Mouse (Mus musculus) gastrocnemius, postnatal 4 days (tissue): ENCODE measurements around the gene Sec22b. TPM values are rescaled to one million over a fixed set of nuclear protein-coding genes. Genes with fewer than 3 reads are reported as not detected.

Experiments used
- DNase-seq, 2 experiments: peaks; one replicate each; pipeline ENCODE4 v3.0.0; 2021 to 2022; ENCODE audit warnings: low spot score in 2 of 2, mixed read lengths in 2 of 2
- long read RNA-seq, 2 experiments: library from polyadenylated mRNA; stranded (forward); transcript quantifications; one replicate each; pipeline ENCODE4 v2.0.0; 2021
- total RNA-seq, 2 experiments: library from RNA; stranded (reverse); gene quantifications; 2 replicates each; pipeline ENCODE4 v1.2.3; 2021

The Sec22b gene
- total RNA-seq, result 10 to 100 TPM; 54.6 to 65.0 TPM
- long read RNA-seq, experiment 1, transcript Sec22b-201 (5 exons, 2,810 nt), result major isoform, 55 of 61 reads
- long read RNA-seq, experiment 1, partial matches to known transcripts, result 0 of 61 reads
- long read RNA-seq, experiment 1, other reads (novel, unspliced or antisense), result 5 of 61 reads
- long read RNA-seq, experiment 2, transcript Sec22b-201 (5 exons, 2,810 nt), result major isoform, 62 of 68 reads
- long read RNA-seq, experiment 2, partial matches to known transcripts, result 2 of 68 reads
- long read RNA-seq, experiment 2, other reads (novel, unspliced or antisense), result 1 of 68 reads

- peak; percentile 63 to 85 for DNase-seq
Observed at GRCm38 (mm10) chr3:97900516-97901490, at the start of gene Sec22b. Sec22b (plus strand) TSS chr3:97901190.

GRCm38 (mm10) chr3:97851803-97852202 lies 49.2 kb upstream of the Sec22b start:
- no peak for DNase-seq

- no peak for DNase-seq
Observed at GRCm38 (mm10) chr3:97854575-97855384, 46.2 kb upstream of the Sec22b start.

- no peak for DNase-seq
Observed at GRCm38 (mm10) chr3:97859400-97859799, 41.6 kb upstream of the Sec22b start.

- no peak for DNase-seq
Observed at GRCm38 (mm10) chr3:97860820-97861451, 40.1 kb upstream of the Sec22b start.

GRCm38 (mm10) chr3:97866696-97867095 lies 34.3 kb upstream of the Sec22b start:
- DNase-seq, result no peak

GRCm38 (mm10) chr3:97867221-97868023 lies 33.6 kb upstream of the Sec22b start:
- DNase-seq, result no peak

- peak; percentile 40 to 64 for DNase-seq
Observed at GRCm38 (mm10) chr3:97868024-97868689, 32.8 kb upstream of the Sec22b start.

- DNase-seq, result no peak
Observed at GRCm38 (mm10) chr3:97868733-97869132, 32.3 kb upstream of the Sec22b start.

- DNase-seq, result no peak
Observed at GRCm38 (mm10) chr3:97869730-97870129, 31.3 kb upstream of the Sec22b start.

GRCm38 (mm10) chr3:97874777-97875176 lies 26.2 kb upstream of the Sec22b start:
- no peak for DNase-seq

- DNase-seq, result no peak
Observed at GRCm38 (mm10) chr3:97876259-97876658, 24.7 kb upstream of the Sec22b start.

- DNase-seq, result peak; percentile 74 to 81
Observed at GRCm38 (mm10) chr3:97879222-97879621, 21.8 kb upstream of the Sec22b start.

- no peak for DNase-seq
Observed at GRCm38 (mm10) chr3:97881576-97881975, 19.4 kb upstream of the Sec22b start.

GRCm38 (mm10) chr3:97887785-97888167 lies 13.2 kb upstream of the Sec22b start:
- DNase-seq, result no peak

- DNase-seq, result peak in 1 of 2 experiments; percentile 31
Observed at GRCm38 (mm10) chr3:97888168-97888901, 12.7 kb upstream of the Sec22b start, which contains the start of gene Pde4dip. Pde4dip (minus strand) TSS chr3:97888707.

GRCm38 (mm10) chr3:97890205-97890604 lies 10.8 kb upstream of the Sec22b start:
- DNase-seq, result no peak

- no peak for DNase-seq
Observed at GRCm38 (mm10) chr3:97894695-97895094, 6.3 kb upstream of the Sec22b start.

- DNase-seq, result no peak
Observed at GRCm38 (mm10) chr3:97898381-97898780, 2.6 kb upstream of the Sec22b start.
